Mouse (Mus musculus): ENCODE results near the gene Pigz.

- TF ChIP-seq CTCF (IDR thresholded peaks at IDR 0.05; ENCODE audit: borderline replicate concordance, insufficient read depth, low read depth, low read length), result peak; percentile 87
- peak; percentile 79 for TF ChIP-seq POLR2A (IDR thresholded peaks at IDR 0.05; ENCODE audit: borderline replicate concordance, insufficient read depth, low read length)
Measured at GRCm38 (mm10) chr16:31932840-31933697, 582 bp upstream of the Pigz start.
